Mouse (Mus musculus): ENCODE data around the gene Syap1. TPM values are rescaled to one million over a fixed set of nuclear protein-coding genes. Genes with fewer than 3 reads are reported as not detected.
"Not testable (repeated sequence)": the region's sequence is repeated elsewhere in the genome, so short reads cannot be mapped to it uniquely, and the experiment has no call there.

Gene Syap1
- total and polyA plus RNA-seq, 3 experiments = 6.7 to 53.5 (median 34.4) TPM

DNA sequence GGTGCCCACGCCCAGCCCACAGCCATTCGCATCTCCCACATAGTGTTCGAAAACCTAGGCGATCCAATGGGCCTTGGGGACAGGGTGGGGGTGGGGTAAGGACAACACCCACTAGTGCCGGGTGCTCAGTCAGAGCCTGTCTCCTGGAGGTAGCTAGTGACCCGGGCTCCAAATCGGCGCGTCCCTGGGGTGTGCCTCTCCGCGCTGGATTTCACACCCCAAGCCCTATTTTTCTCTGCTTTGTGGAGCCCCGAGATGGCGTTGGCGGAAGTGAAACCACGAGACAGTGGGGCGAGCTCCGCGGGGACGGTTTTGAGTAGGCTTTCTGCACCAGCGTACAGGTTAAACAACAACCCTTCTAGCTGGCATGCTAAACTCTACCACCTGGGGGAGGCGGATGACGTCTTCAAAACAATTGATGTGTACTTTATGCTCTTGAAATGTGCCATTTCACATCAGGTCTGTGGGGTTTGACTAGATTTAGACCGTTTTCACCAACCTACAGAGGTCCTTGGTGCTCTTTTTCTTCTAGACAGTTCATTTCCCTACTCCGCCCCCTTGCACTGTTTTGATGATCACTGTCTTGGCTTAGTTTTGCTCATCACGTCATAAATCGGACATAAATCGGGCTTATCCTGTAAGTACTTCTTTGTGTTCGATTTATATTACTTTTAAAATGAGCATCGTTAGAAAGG lies 13.9 kb upstream of the Syap1 start:
- H3K9me3 ChIP-seq (replicated peaks) = no peaks in the 10 kb centered on the region
- TF ChIP-seq TAL1 (conservative IDR thresholded peaks at IDR 0.05; ENCODE audit: low read depth, low read length) = no peak
- no peak for TF ChIP-seq GATA2 (IDR thresholded peaks at IDR 0.05; ENCODE audit: borderline replicate concordance, low read depth, low read length)
- TF ChIP-seq CTCF (IDR thresholded peaks at IDR 0.05; ENCODE audit: low read depth, low read length) = no peak
- TF ChIP-seq GATA1 (IDR thresholded peaks at IDR 0.05; ENCODE audit: borderline replicate concordance, low read length) = no peak
- TF ChIP-seq POLR2AphosphoS5 (IDR thresholded peaks at IDR 0.05; ENCODE audit: insufficient replicate concordance, low read depth, low read length) = no peak
- peaks cover 13% of the 10 kb centered on the region for H3K4me1 ChIP-seq (ENCODE audit: insufficient read depth, low read depth, low read length)
- H3K4me3 ChIP-seq (ENCODE audit: low read depth, low read length) = peak overlapping the region; percentile 80
- H3K27me3 ChIP-seq (ENCODE audit: insufficient read depth, low read length) = no peaks in the 10 kb centered on the region
- H3K36me3 ChIP-seq (replicated peaks) = peaks cover 15% of the 10 kb centered on the region
- ATAC-seq (ENCODE audit: extremely low read depth, insufficient number of reproducible peaks, low FRiP score, poor library complexity, severe bottlenecking) (peak; percentile 70), DNase-seq (ENCODE audit: low spot score) (peak; percentile 21)

DNA sequence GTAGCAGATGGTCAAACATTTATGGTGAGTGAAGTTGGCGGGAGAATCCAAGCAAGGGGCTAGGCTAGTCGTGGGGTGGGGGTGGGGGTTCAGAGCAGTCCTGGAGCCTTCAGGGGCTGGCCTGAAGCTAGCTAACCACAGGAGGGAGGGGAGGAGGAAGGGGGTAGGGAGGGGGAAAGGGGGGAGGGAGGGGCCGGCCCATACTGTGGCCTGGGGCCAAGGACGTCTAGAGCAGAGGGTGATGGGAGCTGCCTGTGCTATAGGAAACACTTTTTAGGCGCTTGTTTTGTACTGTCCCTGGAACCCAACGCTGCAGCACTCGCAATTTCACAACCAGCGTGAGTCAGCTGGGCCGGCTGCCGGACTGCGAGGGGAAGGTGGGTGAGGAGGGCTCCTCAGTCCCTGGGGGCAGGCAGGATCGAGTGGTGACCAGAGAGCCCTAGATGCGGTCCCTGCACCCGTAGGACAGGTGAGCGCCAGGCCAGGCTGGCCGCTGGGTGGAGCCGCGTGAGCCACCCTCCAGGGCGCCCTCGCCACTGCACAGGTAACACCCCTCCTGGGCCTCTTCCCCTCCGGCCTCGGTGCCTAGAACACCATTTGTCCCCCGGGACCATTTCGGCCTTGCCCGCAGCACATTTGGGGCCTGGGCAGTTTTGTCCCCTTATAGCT lies 13.3 kb upstream of the Syap1 start:
- Histone ChIP-seq H3K36me3 (replicated peaks) (peaks cover 14% of the 10 kb centered on the region), H3K4me1 (ENCODE audit: insufficient read depth, low read depth, low read length) (peaks cover 13% of the 10 kb centered on the region), H3K4me3 (ENCODE audit: low read depth, low read length) (peak overlapping the region; percentile 80), H3K9me3 (replicated peaks) (no peaks in the 10 kb centered on the region), H3K27me3 (ENCODE audit: insufficient read depth, low read length) (no peaks in the 10 kb centered on the region)
- no peak for TF ChIP-seq GATA1 (IDR thresholded peaks at IDR 0.05; ENCODE audit: borderline replicate concordance, low read length)
- no peak for TF ChIP-seq GATA2 (IDR thresholded peaks at IDR 0.05; ENCODE audit: borderline replicate concordance, low read depth, low read length)
- TF ChIP-seq POLR2AphosphoS5 (IDR thresholded peaks at IDR 0.05; ENCODE audit: insufficient replicate concordance, low read depth, low read length) = no peak
- TF ChIP-seq CTCF (IDR thresholded peaks at IDR 0.05; ENCODE audit: low read depth, low read length) = no peak
- no peak for TF ChIP-seq TAL1 (conservative IDR thresholded peaks at IDR 0.05; ENCODE audit: low read depth, low read length)
- ATAC-seq (ENCODE audit: extremely low read depth, insufficient number of reproducible peaks, low FRiP score, poor library complexity, severe bottlenecking) (peak; percentile 46; the same call in 1 of the 2 replicates), DNase-seq (ENCODE audit: low spot score) (peak; percentile 46)

DNA sequence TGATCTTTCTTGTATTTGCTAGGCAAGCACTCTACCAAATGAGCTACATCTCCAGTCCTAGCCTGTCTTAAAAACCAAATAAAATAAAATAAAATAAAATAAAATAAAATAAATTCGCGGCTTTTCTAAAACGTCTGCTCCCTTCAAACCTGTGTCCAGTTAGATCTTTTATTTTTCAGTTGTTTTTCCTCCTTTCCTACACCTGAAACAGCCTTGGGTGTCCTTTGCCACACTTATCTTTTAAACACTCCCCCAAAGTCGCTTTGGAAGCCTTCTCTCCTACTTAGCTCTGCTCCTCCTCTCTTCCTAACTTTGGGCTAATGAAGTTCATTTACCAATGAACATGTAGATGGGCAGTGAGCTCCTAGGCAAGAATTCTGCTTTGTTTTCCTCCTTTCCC lies 12.7 kb upstream of the Syap1 start, which contains the start of gene Ctps2:
TSS of gene Ctps2 (plus strand) at position 301 of the 400 bp plus-strand sequence.
- no peak for TF ChIP-seq CTCF (IDR thresholded peaks at IDR 0.05; ENCODE audit: low read depth, low read length)
- no peak for TF ChIP-seq TAL1 (conservative IDR thresholded peaks at IDR 0.05; ENCODE audit: low read depth, low read length)
- no peak for TF ChIP-seq POLR2AphosphoS5 (IDR thresholded peaks at IDR 0.05; ENCODE audit: insufficient replicate concordance, low read depth, low read length)
- no peak for TF ChIP-seq GATA2 (IDR thresholded peaks at IDR 0.05; ENCODE audit: borderline replicate concordance, low read depth, low read length)
- no peak for TF ChIP-seq GATA1 (IDR thresholded peaks at IDR 0.05; ENCODE audit: borderline replicate concordance, low read length)
- no peak for ATAC-seq (ENCODE audit: extremely low read depth, insufficient number of reproducible peaks, low FRiP score, poor library complexity, severe bottlenecking)

DNA sequence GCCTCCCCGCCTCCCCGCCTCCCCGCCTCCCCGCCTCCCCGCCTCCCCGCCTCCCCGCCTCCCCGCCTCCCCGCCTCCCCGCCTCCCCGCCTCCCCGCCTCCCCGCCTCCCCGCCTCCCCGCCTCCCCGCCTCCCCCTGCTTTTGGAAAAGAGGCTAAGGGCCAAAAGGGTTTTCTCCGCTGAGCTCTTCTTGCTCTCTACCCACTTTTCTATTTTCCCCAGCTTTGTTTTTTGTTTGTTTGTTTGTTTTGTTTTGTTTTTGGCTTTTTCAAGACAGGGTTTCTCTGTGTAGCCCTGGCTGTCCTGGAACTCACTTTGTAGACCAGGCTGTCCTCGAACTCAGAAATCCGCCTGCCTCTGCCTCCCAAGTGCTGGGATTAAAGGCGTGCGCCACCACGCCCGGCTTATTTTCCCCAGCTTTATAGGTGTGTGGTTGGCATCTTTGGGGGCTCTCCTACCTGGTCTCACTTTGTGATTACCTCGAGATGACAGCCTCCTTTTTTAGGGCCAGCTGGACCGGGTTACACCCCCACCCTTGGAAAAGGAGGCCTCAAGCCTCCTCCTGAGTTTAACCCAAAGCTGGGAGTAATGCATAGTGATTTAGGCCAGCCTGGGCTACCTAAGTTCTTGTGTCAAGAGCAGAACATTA lies 452 bp upstream of the Syap1 start:
- not testable (repeated sequence) for H3K4me3 ChIP-seq (ENCODE audit: low read depth, low read length); DNase-seq (ENCODE audit: low spot score)
- 0 out of 2 replicates have a peak, but pooled peaks have one; percentile 4 for ATAC-seq (ENCODE audit: extremely low read depth, insufficient number of reproducible peaks, low FRiP score, poor library complexity, severe bottlenecking)

More for the DNA sequence above, 12.7 kb upstream of the Syap1 start, which contains the start of gene Ctps2:
- Histone ChIP-seq H3K4me3 (ENCODE audit: low read depth, low read length) (peak within 1 kb of the TSS; percentile 80), H3K27me3 (ENCODE audit: insufficient read depth, low read length) (no peaks in the 10 kb centered on the region), H3K36me3 (replicated peaks) (peaks cover 12% of the 10 kb centered on the region), H3K4me1 (ENCODE audit: insufficient read depth, low read depth, low read length) (peaks cover 13% of the 10 kb centered on the region), H3K9me3 (replicated peaks) (no peaks in the 10 kb centered on the region)
- no peak for DNase-seq (ENCODE audit: low spot score)

DNA sequence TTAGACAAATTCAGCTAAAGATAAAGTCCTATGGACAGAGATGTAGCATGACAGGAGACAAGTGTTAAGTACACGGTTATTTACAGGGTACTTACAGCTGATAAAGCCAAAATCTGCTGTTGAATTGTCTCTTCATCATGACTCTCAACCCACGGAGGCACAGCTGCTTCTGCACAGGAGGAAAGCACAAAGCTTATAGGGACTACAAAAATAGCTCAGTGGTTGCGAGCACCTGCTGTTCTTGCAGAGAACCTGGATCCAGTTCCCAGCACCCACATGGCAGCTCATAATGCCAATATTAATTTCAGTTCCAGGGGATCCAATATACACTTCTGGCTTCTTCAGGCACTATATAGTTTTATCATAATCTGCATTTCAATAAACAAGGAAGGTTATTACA lies 10.0 kb downstream of the Syap1 start:
- TF ChIP-seq GATA1 (IDR thresholded peaks at IDR 0.05; ENCODE audit: borderline replicate concordance, low read length) = no peak
- TF ChIP-seq GATA2 (IDR thresholded peaks at IDR 0.05; ENCODE audit: borderline replicate concordance, low read depth, low read length) = no peak
- no peak for TF ChIP-seq POLR2AphosphoS5 (IDR thresholded peaks at IDR 0.05; ENCODE audit: insufficient replicate concordance, low read depth, low read length)
- no peak for TF ChIP-seq TAL1 (conservative IDR thresholded peaks at IDR 0.05; ENCODE audit: low read depth, low read length)
- no peak for TF ChIP-seq CTCF (IDR thresholded peaks at IDR 0.05; ENCODE audit: low read depth, low read length)
- Histone ChIP-seq H3K27me3 (ENCODE audit: insufficient read depth, low read length) (no peaks in the 10 kb centered on the region), H3K9me3 (replicated peaks) (no peaks in the 10 kb centered on the region), H3K4me3 (ENCODE audit: low read depth, low read length) (no peak overlapping the region), H3K36me3 (replicated peaks) (peaks cover 27% of the 10 kb centered on the region), H3K4me1 (ENCODE audit: insufficient read depth, low read depth, low read length) (no peaks in the 10 kb centered on the region)
- no peak for DNase-seq (ENCODE audit: low spot score)
- no peak for ATAC-seq (ENCODE audit: extremely low read depth, insufficient number of reproducible peaks, low FRiP score, poor library complexity, severe bottlenecking)

More for the DNA sequence above, 452 bp upstream of the Syap1 start:
- H3K36me3 ChIP-seq (replicated peaks); H3K9me3 ChIP-seq (replicated peaks); H3K27me3 ChIP-seq (ENCODE audit: insufficient read depth, low read length); H3K4me1 ChIP-seq (ENCODE audit: insufficient read depth, low read depth, low read length): not testable (repeated sequence)

DNA sequence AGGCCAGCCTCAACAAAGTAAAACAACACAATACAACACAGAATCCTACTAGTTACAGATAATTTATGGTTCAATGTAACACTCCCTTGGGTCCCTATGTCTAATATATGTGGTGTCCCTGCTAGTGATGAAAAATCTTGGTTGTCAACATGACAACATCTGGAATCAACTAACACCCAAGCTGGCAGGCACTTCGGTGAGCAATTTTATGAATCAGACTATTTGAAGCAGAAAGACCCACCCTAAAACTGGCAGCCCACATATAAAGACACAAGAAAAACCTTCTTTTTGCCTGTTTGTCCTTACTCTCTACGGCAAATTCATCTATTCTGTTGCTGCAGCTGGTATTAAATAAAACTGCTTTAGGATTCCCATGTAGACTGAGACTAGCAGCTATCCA lies 14.5 kb downstream of the Syap1 start:
- no peak for ATAC-seq (ENCODE audit: extremely low read depth, insufficient number of reproducible peaks, low FRiP score, poor library complexity, severe bottlenecking)

More for the DNA sequence above, 14.5 kb downstream of the Syap1 start:
- Histone ChIP-seq H3K36me3 (replicated peaks) (peaks cover 36% of the 10 kb centered on the region), H3K4me3 (ENCODE audit: low read depth, low read length) (no peak overlapping the region), H3K9me3 (replicated peaks) (no peaks in the 10 kb centered on the region), H3K27me3 (ENCODE audit: insufficient read depth, low read length) (no peaks in the 10 kb centered on the region), H3K4me1 (ENCODE audit: insufficient read depth, low read depth, low read length) (no peaks in the 10 kb centered on the region)
- no peak for TF ChIP-seq GATA1 (IDR thresholded peaks at IDR 0.05; ENCODE audit: borderline replicate concordance, low read length)
- TF ChIP-seq GATA2 (IDR thresholded peaks at IDR 0.05; ENCODE audit: borderline replicate concordance, low read depth, low read length) = no peak
- TF ChIP-seq TAL1 (conservative IDR thresholded peaks at IDR 0.05; ENCODE audit: low read depth, low read length) = no peak
- no peak for DNase-seq (ENCODE audit: low spot score)
